Mouse (Mus musculus) brain, adult 10 weeks (tissue): ENCODE data around the gene BC048671. TPM values are rescaled to one million over a fixed set of nuclear protein-coding genes. Genes with fewer than 3 reads are reported as not detected.

Experiments
- polyA plus RNA-seq: library from polyadenylated mRNA; stranded (reverse); fragments of 350-450 nt; fragmentation: Illumina TruSeq; extraction: RNeasy Lipid Tissue Mini Kit (QIAGEN cat#74804); gene quantifications from one replicate; pipeline ENCODE4 v1.2.3, GENCODE M21; 2015; ENCODE audit warnings: low read depth, low replicate concordance

BC048671 gene
- not detected for polyA plus RNA-seq

GRCm38 (mm10) chr6:90300919-90301318 lies at the start of gene BC048671:
TSS of gene BC048671 (plus strand) at chr6:90301219.

GRCm38 (mm10) chr6:90324991-90325390 lies 24.0 kb downstream of the BC048671 start, which contains the start of gene Chst13:
TSS of gene Chst13 (minus strand) at chr6:90325185.

GRCm38 (mm10) chr6:90332561-90333425 lies 31.8 kb downstream of the BC048671 start, which contains the start of gene Uroc1:
TSS of gene Uroc1 (plus strand) at chr6:90333284.

Other genes with a start within 250 kb of the BC048671 start
- gene Vmn1r49, start 222.7 kb upstream of the BC048671 start, polyA plus RNA-seq = not detected
- gene Vmn1r50, start 199.8 kb upstream of the BC048671 start, polyA plus RNA-seq = not detected
- gene Vmn1r51, start 178.6 kb upstream of the BC048671 start, polyA plus RNA-seq = not detected
- gene Vmn1r52, start 126.4 kb upstream of the BC048671 start, polyA plus RNA-seq = not detected
- not detected for gene V1ra8, start 98.4 kb upstream of the BC048671 start, polyA plus RNA-seq
- gene Vmn1r53, start 76.8 kb upstream of the BC048671 start, polyA plus RNA-seq = not detected
- gene Vmn1r54, start 54.9 kb upstream of the BC048671 start, polyA plus RNA-seq = not detected
- not detected for gene Chst13, start 24.0 kb downstream of the BC048671 start, polyA plus RNA-seq
- gene Uroc1, start 32.1 kb downstream of the BC048671 start, polyA plus RNA-seq = not detected
- gene Zxdc, start 68.3 kb downstream of the BC048671 start, polyA plus RNA-seq = 16.2 TPM
- gene Cfap100, start 127.6 kb downstream of the BC048671 start, polyA plus RNA-seq = 4.2 TPM
- gene Klf15, start 161.4 kb downstream of the BC048671 start, polyA plus RNA-seq = 21.1 TPM
- gene Aldh1l1, start 185.2 kb downstream of the BC048671 start, polyA plus RNA-seq = 52.3 TPM